Mouse (Mus musculus) intestine, postnatal 0 days (tissue): ENCODE data around the gene Btbd3. TPM values are rescaled to one million over a fixed set of nuclear protein-coding genes. Genes with fewer than 3 reads are reported as not detected.

Experiments
- ATAC-seq: fragments of 200-750 bp; cut with Nextera tagmentation; 2 replicates; pipeline ENCODE4 v1.8.0; 2017; ENCODE audit warnings: mild to moderate bottlenecking, moderate TSS enrichment, moderate library complexity
- H3K27ac ChIP-seq: fragments of 300-500 bp; sonication (generic); 2 replicates; pipeline ENCODE4 v1.5.1; 2014; ENCODE audit warnings: mild to moderate bottlenecking, low read depth, low read length, moderate library complexity
- H3K27me3 ChIP-seq: fragments of 300-500 bp; sonication (generic); replicated peaks from 2 replicates; pipeline ENCODE4 v1.6.1; 2014; ENCODE audit warnings: low read length, mixed read lengths; ENCODE audit not compliant: control insufficient read depth, insufficient read depth
- H3K36me3 ChIP-seq: fragments of 300-500 bp; sonication (generic); 2 replicates; pipeline ENCODE4 v1.6.1; 2014; ENCODE audit warnings: mild to moderate bottlenecking, moderate library complexity; ENCODE audit not compliant: control insufficient read depth, insufficient read depth
- H3K4me1 ChIP-seq: fragments of 300-500 bp; sonication (generic); replicated peaks from 2 replicates; pipeline ENCODE4 v1.6.1; 2014; ENCODE audit warnings: antibody characterized with exemption, low read length, mixed read lengths; ENCODE audit not compliant: control insufficient read depth, insufficient read depth
- H3K4me2 ChIP-seq: fragments of 300-500 bp; sonication (generic); replicated peaks from 2 replicates; pipeline ENCODE4 v1.6.1; 2014; ENCODE audit warnings: low read depth, mild to moderate bottlenecking, moderate library complexity
- H3K4me3 ChIP-seq: fragments of 300-500 bp; sonication (generic); 2 replicates; pipeline ENCODE4 v1.5.1; 2014; ENCODE audit warnings: low read depth, low read length
- H3K9ac ChIP-seq: fragments of 300-500 bp; sonication (generic); 2 replicates; pipeline ENCODE4 v1.6.1; 2014; ENCODE audit warnings: mild to moderate bottlenecking, low read depth, low read length
- H3K9me3 ChIP-seq: fragments of 300-500 bp; sonication (generic); 2 replicates; pipeline ENCODE4 v1.6.1; 2016; ENCODE audit warnings: mixed run types; ENCODE audit not compliant: control insufficient read depth
- CTCF ChIP-seq: sonication (generic); IDR thresholded peaks from 2 replicates; pipeline ENCODE4 v1.5.1; 2016; ENCODE audit warnings: low read depth, mild to moderate bottlenecking, control low read depth, antibody characterized with exemption, moderate library complexity
- WGBS: fragments of 180-500 bp; shearing (Covaris S2); extraction: QIAGEN DNeasy Blood & Tissue Kit; methylation state at CpG from one replicate; pipeline ENCODE4 v1.1.7; 2014; 5-methylcytosine and 5-hydroxymethylcytosine counted together
- polyA plus RNA-seq: library from polyadenylated mRNA; unstranded; fragments of >200 nt; fragmentation: Nextera tagmentation; extraction: Ambion mirVana; gene quantifications from 2 replicates; pipeline ENCODE4 v1.2.1, GENCODE M21; 2015

Btbd3 gene
- polyA plus RNA-seq, 1 experiment from 2014 or later: 10.6 TPM

DNA sequence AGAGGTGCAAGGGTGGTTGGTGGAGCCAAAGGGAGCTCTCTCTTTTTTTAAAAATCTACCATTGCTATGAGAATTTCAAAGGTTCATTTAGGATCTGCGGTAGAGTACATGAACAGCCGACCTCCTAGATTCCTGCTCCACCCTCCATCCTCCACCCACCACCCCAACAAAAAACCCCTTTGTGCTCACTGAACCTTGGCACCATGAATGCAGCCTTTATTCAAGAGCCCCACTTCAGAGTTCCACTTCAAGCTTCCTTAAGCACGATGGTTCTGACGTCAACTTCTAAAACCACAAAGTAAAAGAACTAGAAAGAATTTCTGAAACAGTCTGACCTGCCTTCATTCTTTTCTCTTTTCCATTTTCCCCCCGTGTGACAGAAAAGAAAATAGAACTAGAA is 106.1 kb downstream of the Btbd3 start:
- Histone ChIP-seq H3K4me1 (no peaks in the 10 kb centered on the region), H3K27ac (no peak overlapping the region), H3K36me3 (no peaks in the 10 kb centered on the region), H3K4me2 (no peak overlapping the region), H3K27me3 (no peaks in the 10 kb centered on the region), H3K4me3 (no peak overlapping the region), H3K9ac (no peak overlapping the region), H3K9me3 (no peaks in the 10 kb centered on the region)
- 73% methylated on average over 5 of the region's 5 CpGs for WGBS
- no peak for ATAC-seq
- no peak for TF ChIP-seq CTCF

DNA sequence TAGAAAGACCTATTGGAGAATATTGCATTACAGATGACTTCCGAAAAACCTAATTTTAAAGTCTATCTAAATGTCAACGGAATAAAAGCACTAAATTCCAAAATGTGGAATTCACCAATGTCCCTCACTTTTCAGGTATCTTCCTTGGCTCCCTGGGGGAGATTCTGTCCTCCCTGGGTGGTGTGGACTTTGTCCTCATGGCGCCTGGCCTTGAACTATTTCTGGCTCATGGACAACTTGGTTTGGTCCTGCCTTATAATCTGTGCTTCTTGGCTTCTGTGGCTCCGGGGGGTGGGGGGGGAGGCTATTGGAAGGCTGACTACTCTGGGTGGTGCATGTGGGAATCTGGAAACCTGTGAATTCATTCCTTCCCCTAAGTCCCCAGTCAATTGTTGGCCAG is 109.0 kb downstream of the Btbd3 start:
- no peak overlapping the region for H3K4me3 ChIP-seq
- no peak for TF ChIP-seq CTCF
- H3K27ac ChIP-seq: no peak overlapping the region
- no peaks in the 10 kb centered on the region for H3K27me3 ChIP-seq
- WGBS: 87% methylated on average over 4 of the region's 4 CpGs
- no peaks in the 10 kb centered on the region for H3K36me3 ChIP-seq
- H3K4me2 ChIP-seq: no peak overlapping the region
- ATAC-seq: no peak
- no peaks in the 10 kb centered on the region for H3K9me3 ChIP-seq
- H3K4me1 ChIP-seq: no peaks in the 10 kb centered on the region
- no peak overlapping the region for H3K9ac ChIP-seq

DNA sequence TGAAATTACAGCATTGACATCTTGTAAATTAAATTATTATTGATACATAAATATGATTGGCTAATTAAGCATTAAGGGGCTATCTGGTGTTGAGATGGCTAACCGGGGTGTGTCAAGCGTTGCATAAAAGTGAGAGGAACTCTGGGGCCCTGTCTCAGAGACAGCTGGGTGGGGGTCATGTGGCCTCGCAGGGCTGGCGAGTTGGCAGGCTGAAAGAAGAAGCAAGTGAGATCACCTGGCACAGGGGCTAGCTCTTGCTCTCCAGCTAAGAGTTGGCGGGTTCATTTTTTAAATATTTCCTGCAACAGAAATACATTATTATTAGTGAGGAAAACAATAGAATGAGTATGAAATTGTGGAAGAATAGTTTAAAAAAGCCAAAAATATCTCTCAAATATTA is 118.2 kb downstream of the Btbd3 start:
- no peak overlapping the region for H3K4me2 ChIP-seq
- no peaks in the 10 kb centered on the region for H3K36me3 ChIP-seq
- H3K27ac ChIP-seq: no peak overlapping the region
- no peaks in the 10 kb centered on the region for H3K27me3 ChIP-seq
- no peak for ATAC-seq
- 87% methylated on average over 5 of the region's 5 CpGs for WGBS
- no peak for TF ChIP-seq CTCF
- no peak overlapping the region for H3K9ac ChIP-seq
- H3K4me3 ChIP-seq: no peak overlapping the region
- H3K9me3 ChIP-seq: no peaks in the 10 kb centered on the region
- H3K4me1 ChIP-seq: no peaks in the 10 kb centered on the region

DNA sequence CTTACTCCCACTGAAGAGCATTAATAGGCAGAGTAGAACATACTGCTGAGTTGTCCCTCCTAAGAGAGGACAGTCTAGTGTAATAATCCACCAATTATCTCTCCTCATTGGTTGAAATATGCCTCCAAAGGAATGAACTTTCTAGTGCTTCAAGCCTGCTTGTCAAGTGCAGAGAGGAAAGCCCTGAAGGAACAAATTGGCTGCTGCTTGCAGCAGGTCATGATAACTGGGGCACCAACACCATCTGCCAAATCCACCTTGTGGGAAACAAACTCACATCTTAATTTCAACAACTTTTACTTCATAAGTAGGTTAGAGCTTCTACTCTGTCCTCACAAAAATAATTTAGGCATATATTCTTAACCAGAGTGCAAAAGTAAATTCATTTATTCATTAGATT is 122.5 kb downstream of the Btbd3 start:
- no peaks in the 10 kb centered on the region for H3K4me1 ChIP-seq
- no peak overlapping the region for H3K4me3 ChIP-seq
- H3K27ac ChIP-seq: no peak overlapping the region
- no peak for TF ChIP-seq CTCF
- H3K9me3 ChIP-seq: no peaks in the 10 kb centered on the region
- H3K27me3 ChIP-seq: no peaks in the 10 kb centered on the region
- no peak overlapping the region for H3K4me2 ChIP-seq
- no peak overlapping the region for H3K9ac ChIP-seq
- H3K36me3 ChIP-seq: no peaks in the 10 kb centered on the region
- ATAC-seq: no peak

DNA sequence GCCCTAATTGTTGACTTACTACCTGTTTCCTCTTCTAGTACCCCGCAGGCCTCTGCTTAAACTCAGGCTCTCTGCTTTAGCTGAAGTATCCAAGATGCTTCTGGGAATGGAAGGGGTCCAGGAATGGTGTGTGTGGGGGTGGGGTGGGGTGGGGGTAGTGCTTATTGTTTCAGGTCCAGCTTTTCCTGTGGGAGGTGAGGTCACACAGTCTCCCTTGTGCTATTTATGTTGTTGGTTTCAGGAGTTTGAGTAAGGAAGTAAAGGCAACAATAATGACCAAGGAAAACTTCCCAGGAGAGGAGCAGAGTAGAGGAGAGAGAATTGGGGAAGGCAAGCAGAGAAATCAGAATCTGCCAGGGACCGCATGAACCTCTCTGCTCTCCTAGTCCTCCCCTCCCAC is 128.4 kb downstream of the Btbd3 start:
- WGBS: 74% methylated on average over 2 of the region's 2 CpGs
- Histone ChIP-seq H3K4me3 (no peak overlapping the region), H3K27ac (no peak overlapping the region), H3K9ac (no peak overlapping the region), H3K4me1 (no peaks in the 10 kb centered on the region), H3K27me3 (no peaks in the 10 kb centered on the region), H3K4me2 (no peak overlapping the region), H3K9me3 (no peaks in the 10 kb centered on the region), H3K36me3 (no peaks in the 10 kb centered on the region)
- ATAC-seq: no peak
- TF ChIP-seq CTCF: no peak

DNA sequence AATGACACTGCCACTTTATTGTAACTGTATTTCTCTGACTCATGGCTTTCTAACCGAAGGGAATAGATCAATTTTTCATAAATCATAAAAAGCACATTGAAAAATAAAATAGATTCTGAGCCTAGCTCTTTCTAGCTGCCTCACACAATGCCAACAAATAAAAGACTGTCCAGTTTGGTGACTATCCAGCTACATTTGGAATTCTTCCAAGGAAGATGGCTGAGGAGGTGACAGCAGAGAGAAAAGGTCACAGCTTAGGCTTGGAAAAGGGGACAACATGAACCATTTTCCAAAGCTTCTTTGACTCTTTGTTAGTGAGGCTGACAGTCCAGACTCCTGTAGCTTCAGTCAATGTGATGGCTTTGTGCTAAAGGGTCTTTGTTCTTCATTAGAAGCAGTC is 132.2 kb downstream of the Btbd3 start:
- Histone ChIP-seq H3K9ac (no peak overlapping the region), H3K4me1 (no peaks in the 10 kb centered on the region), H3K27me3 (no peaks in the 10 kb centered on the region), H3K36me3 (no peaks in the 10 kb centered on the region), H3K9me3 (no peaks in the 10 kb centered on the region), H3K27ac (no peak overlapping the region), H3K4me2 (no peak overlapping the region), H3K4me3 (no peak overlapping the region)
- ATAC-seq: no peak
- WGBS: 74% methylated on average over 1 of the region's 1 CpGs
- TF ChIP-seq CTCF: no peak

DNA sequence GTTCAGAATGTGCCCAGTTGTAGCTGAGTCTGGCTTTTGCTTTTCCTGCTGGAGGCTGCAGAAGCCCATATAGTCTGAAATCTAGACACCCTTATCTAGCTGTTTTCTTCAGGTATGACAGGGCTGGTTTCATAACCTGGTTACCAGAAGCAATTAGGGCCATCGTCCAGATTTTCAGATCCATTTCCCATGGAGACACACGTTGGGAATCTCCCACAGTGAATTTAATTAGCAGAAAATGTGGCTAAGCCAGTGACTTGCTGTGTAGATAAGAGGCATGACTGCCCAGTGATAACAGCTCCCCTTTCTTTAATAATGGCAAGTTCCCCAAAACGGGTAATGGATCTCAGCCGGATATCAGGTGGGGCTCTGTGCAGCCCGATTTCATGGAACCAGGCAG is 146.7 kb downstream of the Btbd3 start:
- Histone ChIP-seq H3K27me3 (no peaks in the 10 kb centered on the region), H3K36me3 (no peaks in the 10 kb centered on the region), H3K9ac (no peak overlapping the region), H3K27ac (no peak overlapping the region), H3K4me3 (no peak overlapping the region), H3K9me3 (no peaks in the 10 kb centered on the region), H3K4me1 (no peaks in the 10 kb centered on the region), H3K4me2 (no peak overlapping the region)
- WGBS: 74% methylated on average over 5 of the region's 5 CpGs
- no peak for TF ChIP-seq CTCF
- ATAC-seq: no peak
